Mouse (Mus musculus): Measurements from ENCODE around the gene Slc35a5. TPM values are rescaled to one million over a fixed set of nuclear protein-coding genes. Genes with fewer than 3 reads are reported as not detected.

Slc35a5 gene
- 1 to 10 TPM; 4.0 to 5.5 (median 4.6) TPM for total RNA-seq (2022)

- peak; percentile 87 to 92 for DNase-seq (ENCODE audit: low spot score in 2 of 2)
Measured at GRCm38 (mm10) chr16:45158522-45159388, at the start of gene Slc35a5, which contains the start of gene Atg3. Slc35a5 (minus strand) TSS chr16:45158706. Atg3 (plus strand) TSS chr16:45158785.

DNA sequence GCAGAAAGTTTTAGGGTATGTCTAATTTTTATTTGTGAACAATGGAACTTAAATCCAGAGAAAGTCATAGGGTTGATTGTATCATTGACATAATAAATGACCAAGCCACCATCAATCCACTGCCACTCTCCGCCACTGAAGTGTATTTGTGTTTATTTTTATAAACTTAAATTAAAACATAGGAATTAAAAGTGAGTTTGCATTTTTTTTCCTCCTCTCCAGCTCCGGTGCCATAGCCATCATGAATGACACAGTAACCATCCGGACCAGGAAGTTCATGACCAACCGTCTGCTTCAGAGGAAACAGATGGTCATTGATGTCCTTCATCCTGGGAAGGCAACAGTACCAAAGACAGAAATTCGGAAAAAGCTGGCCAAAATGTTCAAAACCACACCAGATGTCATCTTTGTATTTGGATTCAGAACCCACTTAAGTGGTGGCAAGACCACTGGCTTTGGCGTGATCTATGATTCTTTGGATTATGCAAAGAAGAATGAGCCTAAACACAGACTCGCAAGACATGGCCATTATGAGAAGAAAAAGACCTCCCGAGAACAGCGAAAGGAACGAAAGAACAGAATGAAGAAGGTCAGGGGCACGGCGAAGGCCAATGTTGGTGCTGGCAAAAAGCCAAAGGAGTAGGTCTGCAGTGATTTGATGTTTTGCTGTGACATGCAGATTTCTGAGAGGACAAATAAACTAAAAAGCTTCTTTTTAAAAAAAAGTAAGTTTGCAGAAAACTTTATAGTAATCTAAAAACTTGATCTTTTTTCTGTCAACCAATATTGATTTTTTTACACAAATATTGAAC is 46.6 kb upstream of the Slc35a5 start:
- no peak for DNase-seq (ENCODE audit: low spot score in 2 of 2)

DNA sequence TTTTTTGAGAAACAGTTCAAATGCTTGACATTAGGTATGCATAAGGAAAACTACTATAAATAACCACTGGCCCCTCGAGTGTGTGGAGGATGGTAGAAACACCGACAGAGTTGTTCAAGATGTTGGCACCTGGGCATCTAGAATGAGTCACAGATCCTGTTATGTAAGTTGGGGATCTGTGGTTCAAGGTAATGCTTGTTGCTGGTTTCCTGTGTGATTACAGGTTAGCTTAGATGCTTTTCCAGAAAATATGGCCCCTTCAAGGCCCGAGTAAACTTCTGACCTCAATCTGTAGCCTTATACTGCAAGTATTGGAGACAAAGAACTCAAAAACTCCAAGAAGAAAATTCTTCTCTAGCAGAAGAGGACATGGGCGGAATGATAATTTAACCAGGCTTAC is 45.9 kb upstream of the Slc35a5 start:
- DNase-seq (ENCODE audit: low spot score in 2 of 2), result no peak

DNA sequence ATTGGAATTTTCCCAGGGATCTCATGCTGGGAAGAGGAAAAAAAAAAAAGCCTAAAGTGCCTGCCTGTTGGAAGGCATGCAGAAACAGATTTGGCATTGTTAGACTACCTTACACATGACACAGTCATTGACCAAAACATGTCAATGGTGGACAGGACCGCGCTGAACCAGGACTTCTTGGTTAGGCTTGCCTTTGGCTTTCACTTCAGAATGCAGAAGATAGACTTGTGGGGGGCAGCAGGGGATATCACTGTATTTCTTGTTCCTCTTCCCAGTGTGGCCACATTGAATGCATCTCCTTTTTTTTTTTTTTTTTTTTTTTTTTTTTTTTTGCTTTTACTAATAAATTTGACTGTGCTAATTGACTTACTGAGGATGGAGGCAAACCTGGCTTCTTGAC is 42.9 kb upstream of the Slc35a5 start:
- no peak for DNase-seq (ENCODE audit: low spot score in 2 of 2)

GRCm38 (mm10) chr16:45196816-45197215 is 38.3 kb upstream of the Slc35a5 start:
- no peak for DNase-seq (ENCODE audit: low spot score in 2 of 2)

- DNase-seq (ENCODE audit: low spot score in 2 of 2), result peak; percentile 35 to 51
Measured at GRCm38 (mm10) chr16:45192613-45193012, 34.1 kb upstream of the Slc35a5 start.

DNA sequence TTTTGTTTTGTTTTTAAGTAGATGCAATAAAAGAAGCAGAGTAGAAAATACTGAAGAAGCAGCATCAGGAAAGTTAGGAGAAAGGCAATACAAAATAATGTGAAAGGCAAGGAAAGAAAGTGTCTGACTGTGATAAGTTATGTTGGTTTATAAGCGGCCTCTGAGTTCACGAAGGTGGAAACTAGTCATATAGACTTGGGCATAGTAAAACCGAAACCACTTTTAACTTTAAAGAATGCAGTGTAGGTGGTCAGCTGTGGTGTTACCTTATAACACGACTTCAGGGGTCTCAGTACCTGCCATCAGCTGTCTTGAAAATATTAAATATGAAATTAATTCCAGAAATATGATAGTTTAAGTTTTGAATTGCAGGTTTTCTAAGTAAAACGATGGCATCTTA is 23.3 kb upstream of the Slc35a5 start:
- DNase-seq (ENCODE audit: low spot score in 2 of 2), result no peak

DNA sequence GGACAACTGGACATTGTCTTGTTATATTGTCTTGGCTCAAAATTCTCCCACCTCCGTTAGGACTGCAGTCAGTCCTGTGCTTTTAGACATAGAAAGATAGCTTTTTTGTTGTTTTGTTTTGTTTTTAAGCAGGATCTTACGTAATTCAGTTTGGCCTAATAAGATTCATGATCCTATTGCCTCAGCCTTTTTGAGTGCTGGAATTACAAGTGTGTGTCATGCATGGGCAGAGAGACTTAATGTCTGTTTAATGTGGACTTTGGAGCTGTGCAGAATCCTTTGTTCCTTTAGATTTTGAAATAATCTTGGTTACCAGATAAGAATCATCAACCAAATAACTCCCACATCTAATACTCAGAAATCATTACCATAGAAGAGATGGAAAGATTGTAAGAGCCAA is 20.0 kb upstream of the Slc35a5 start:
- no peak for DNase-seq (ENCODE audit: low spot score in 2 of 2)

DNA sequence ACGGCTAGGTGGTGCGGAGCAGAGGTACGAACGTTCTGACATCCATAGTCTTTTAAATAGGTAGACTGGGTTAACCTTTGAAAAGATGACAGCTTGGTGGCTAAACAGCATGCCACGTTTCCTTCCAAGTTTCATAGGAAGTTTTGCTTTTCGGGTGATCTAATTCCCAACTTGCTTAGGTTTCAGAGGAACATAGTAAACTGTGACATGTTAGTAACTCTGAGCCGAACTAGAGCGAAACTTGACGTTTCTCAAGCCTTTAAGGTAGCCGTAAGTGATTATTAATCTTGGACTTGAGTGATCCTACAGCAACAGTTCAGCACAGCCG is 847 bp upstream of the Slc35a5 start:
- DNase-seq (ENCODE audit: low spot score in 2 of 2), result no peak

- DNase-seq (ENCODE audit: low spot score in 2 of 2), result peak; percentile 38 to 55
Measured at GRCm38 (mm10) chr16:45158136-45158521, 377 bp downstream of the Slc35a5 start.

DNA sequence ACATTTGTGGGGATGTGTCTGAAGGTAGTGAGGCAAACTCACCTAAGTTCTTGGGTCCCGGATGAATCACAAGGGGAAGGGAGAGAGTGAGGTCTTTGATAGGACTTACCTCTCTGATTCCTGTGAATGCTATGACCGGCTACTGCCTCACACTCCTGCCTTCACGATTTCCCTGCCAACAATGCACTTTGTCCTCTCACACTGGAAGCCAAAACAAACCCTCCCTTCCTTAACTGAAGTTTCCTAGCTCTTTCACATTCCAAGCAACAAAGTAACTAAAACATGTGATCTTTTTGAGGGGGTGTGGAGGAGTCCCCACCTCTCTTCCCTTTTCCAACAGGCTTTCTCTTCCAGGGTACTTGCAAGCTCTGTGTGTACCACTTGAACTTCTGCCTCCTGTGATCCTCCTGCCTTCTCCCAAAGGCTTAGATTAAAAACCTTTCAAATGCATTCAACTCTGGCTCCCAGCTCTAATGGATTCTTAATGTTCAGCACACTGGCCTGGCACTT is 3.7 kb downstream of the Slc35a5 start:
- no peak for DNase-seq (ENCODE audit: low spot score in 2 of 2)

DNA sequence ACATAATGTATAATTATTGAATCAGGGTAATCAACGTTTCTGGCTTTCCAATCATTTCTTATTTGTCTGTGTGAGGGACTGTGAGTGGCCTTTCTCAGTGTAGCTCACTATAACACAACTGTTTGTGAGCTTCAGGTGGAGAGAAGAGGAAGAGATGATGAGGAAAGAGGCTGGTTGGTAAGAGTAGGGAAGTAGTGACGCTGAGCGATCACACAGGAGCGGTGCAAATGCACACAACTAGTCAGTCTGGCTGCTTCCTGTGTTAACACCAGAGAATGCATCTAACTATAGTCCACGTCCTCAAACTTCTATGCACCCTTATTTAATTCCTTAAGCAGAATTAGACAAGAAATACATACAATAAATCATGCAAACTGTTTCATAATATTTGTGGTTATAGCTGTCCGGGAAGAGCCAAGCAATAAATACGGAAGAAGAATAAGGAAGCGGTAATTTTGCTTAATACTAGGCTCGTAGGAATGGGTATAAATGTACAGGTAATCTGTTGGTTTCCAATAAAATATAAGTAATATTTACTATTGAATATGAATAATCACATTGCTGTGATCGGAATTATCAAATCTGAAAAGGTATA is 9.9 kb downstream of the Slc35a5 start:
- DNase-seq (ENCODE audit: low spot score in 2 of 2), result no peak

GRCm38 (mm10) chr16:45145119-45145518 is 13.4 kb downstream of the Slc35a5 start:
- DNase-seq (ENCODE audit: low spot score in 2 of 2), result no peak

DNA sequence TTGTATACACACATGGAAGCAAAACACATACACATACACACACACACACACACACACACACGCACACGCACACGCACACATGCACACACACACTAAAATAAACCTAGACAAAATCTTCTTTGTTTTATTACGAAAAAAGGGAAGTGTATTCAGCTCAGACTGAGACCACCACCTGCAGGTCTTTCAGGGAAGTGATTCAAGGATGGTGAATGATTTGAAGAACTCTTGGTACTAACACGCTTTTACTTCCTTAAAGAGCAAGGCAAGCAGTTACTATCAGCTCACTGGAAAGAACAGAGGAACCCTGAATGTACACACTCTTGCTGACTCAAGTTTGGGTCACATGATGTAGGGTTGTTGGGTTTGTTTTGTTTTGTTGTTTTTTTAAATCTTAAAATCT is 15.9 kb downstream of the Slc35a5 start:
- DNase-seq (ENCODE audit: low spot score in 2 of 2), result no peak

DNA sequence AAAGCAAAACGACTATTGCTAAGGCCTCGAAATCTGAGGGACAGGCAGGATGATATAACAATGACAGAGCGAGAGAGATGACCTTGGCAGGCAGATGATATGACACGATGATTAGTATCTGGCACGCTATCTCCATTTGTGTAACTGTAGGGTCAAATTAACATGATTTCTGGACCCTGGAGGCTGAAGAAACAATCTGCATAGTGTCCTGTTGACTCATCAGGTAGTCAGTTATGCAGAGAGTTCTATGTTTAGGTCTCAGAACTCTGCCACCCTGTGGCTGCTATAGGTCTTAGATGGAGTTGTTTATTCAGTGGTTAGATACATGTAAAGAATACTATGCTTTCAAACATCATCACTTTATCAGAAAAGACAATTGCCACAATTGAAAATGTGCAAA is 16.8 kb downstream of the Slc35a5 start:
- DNase-seq (ENCODE audit: low spot score in 2 of 2), result no peak

DNA sequence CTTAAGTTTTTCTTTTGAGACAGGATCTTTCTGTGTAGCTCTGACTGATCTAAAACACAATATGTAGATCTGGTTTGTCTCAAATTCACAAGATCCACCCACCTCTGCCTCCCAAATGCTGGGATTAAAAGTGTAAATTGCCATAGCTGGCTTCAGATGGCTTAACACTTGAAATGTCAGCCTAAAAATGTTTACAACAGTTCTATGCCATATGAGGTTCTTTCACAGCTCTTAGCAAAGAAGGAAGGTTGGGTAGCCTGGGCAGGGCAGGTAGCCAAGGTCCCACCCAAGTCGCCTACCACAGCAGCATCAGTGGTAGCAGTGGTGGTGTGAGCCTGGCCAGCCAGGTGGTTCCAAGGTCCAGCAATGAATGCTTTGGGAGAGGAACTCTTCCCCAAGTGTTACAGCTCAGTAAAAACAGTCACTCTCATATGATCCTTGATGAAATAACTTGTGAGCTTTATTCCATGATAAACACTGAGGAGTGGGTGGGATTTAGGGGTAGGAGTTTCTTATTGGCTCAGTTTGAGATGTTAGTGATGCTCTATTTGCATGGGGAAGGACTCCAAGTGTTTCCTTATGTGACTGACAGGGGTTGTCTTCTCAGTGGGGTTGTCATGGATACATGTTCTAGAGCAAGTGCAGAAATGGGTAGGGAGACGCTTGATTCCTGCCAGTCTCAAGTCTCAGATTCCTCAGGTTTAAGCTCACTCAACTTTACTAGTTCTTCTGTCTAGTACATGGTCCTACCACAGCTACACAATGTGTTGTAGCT is 30.4 kb downstream of the Slc35a5 start:
- no peak for DNase-seq (ENCODE audit: low spot score in 2 of 2)

- DNase-seq (ENCODE audit: low spot score in 2 of 2), result no peak
Measured at GRCm38 (mm10) chr16:45124230-45125203, 34.0 kb downstream of the Slc35a5 start.

- no peak for DNase-seq (ENCODE audit: low spot score in 2 of 2)
Measured at GRCm38 (mm10) chr16:45122571-45122970, 35.9 kb downstream of the Slc35a5 start.

- DNase-seq (ENCODE audit: low spot score in 2 of 2), result peak; percentile 55 to 69
Measured at GRCm38 (mm10) chr16:45120844-45121425, 37.6 kb downstream of the Slc35a5 start.

GRCm38 (mm10) chr16:45118760-45119159 is 39.7 kb downstream of the Slc35a5 start:
- DNase-seq (ENCODE audit: low spot score in 2 of 2), result no peak

All from gastrocnemius, adult 8-10 months (tissue).